31 mouse cellular contexts compared by ENCODE assay signal in genomic region chr3:119503471-119503972, GRCm38 (mm10).
DNase-seq lines count a peak whose midpoint lies in the region; ATAC-seq and TF ChIP-seq lines count a peak whose summit lies in the region.
"Had no signal": no experiment of that assay in that cellular context is flagged by ENCODE, and none has a peak within 500 bp of the region (broad histone marks: within the 10 kb centered on the region; RNA-seq: fewer than 3 reads in every experiment).

No protein-coding gene starts in this region.

- no peak for DNase-seq in heart, postnatal 36 days
- peak; percentile 37 for DNase-seq in kidney, postnatal 0 days (ENCODE audit: low spot score)
- DNase-seq in kidney, postnatal 14 days = no peak
- peak; percentile 46 for DNase-seq in retina, postnatal 1 day
- DNase-seq in adrenal gland, adult 8-10 months = no peak
- DNase-seq: adrenal gland, postnatal 10 days; adrenal gland, postnatal 36 days; B cell, adult 2 months; cerebellum, adult 11 months; cerebellum, adult 8-10 months; cerebellum, postnatal 10 days; cerebellum, postnatal 36 days; embryo, embryonic 11 days; forebrain, postnatal 0 days; gastrocnemius, adult 2 months; gastrocnemius, postnatal 14 days; heart, adult 11 months; heart, postnatal 10 days; heart, postnatal 4 days had no signal

- WGBS in heart, embryonic 14.5 days = 19% methylated on average over 1 of the region's 1 CpGs
- WGBS in kidney, postnatal 0 days = 29% methylated on average over 1 of the region's 1 CpGs

- no peak for ATAC-seq in heart, embryonic 14.5 days (ENCODE audit: insufficient number of reproducible peaks, insufficient read depth, low FRiP score, low read depth)
- no peak for ATAC-seq in kidney, postnatal 0 days (replicated peaks; ENCODE audit: low FRiP score, low read depth)
- ATAC-seq: activated CD4-positive, CD25-positive, alpha-beta regulatory T cell, adult 4 months; forebrain, embryonic 13.5 days; forebrain, postnatal 0 days; hindbrain, postnatal 0 days; inflammation-experienced regulatory T-cells, adult 6 months; intestine, embryonic 16.5 days had no signal

- H3K27ac ChIP-seq in heart, embryonic 14.5 days (replicated peaks in 1 of 2; ENCODE audit: control insufficient read depth in 1 of 2, insufficient read depth in 1 of 2, low read depth in 2 of 2, low read length in 2 of 2) = peak overlapping the region in 1 of 2 experiments; percentile 1; a peak in 1 of 4 replicates
- H3K27ac ChIP-seq in kidney, postnatal 0 days = no peak overlapping the region
- H3K27ac ChIP-seq: embryonic facial prominence, embryonic 10.5 days; embryonic facial prominence, embryonic 13.5 days; forebrain, embryonic 13.5 days; gastrocnemius, adult 2 months; heart, embryonic 15.5 days; hindbrain, embryonic 14.5 days; hindbrain, postnatal 0 days had no signal

- H3K9me3 ChIP-seq in heart, embryonic 14.5 days (ENCODE audit: control insufficient read depth, low read length) = no peaks in the 10 kb centered on the region
- no peaks in the 10 kb centered on the region for H3K9me3 ChIP-seq in kidney, postnatal 0 days (replicated peaks; ENCODE audit: low read length)
- H3K9me3 ChIP-seq: embryonic facial prominence, embryonic 10.5 days; embryonic facial prominence, embryonic 13.5 days; forebrain, embryonic 13.5 days; heart, embryonic 15.5 days had no signal

- no peaks in the 10 kb centered on the region for H3K27me3 ChIP-seq in heart, embryonic 14.5 days (ENCODE audit: control insufficient read depth, insufficient read depth, low read length)
- H3K27me3 ChIP-seq in kidney, postnatal 0 days (ENCODE audit: insufficient read depth, low read length) = no peaks in the 10 kb centered on the region
- H3K27me3 ChIP-seq: embryonic facial prominence, embryonic 13.5 days; forebrain, embryonic 13.5 days; heart, embryonic 15.5 days had no signal

- no peak overlapping the region for H3K9ac ChIP-seq in heart, embryonic 14.5 days (ENCODE audit: low read length)
- no peak overlapping the region for H3K9ac ChIP-seq in kidney, postnatal 0 days (ENCODE audit: low read depth, low read length)
- H3K9ac ChIP-seq: embryonic facial prominence, embryonic 13.5 days; forebrain, embryonic 13.5 days; forebrain, postnatal 0 days; heart, embryonic 15.5 days; hindbrain, embryonic 14.5 days had no signal

- no peaks in the 10 kb centered on the region for H3K36me3 ChIP-seq in heart, embryonic 14.5 days (ENCODE audit: control insufficient read depth, insufficient read depth, low read length)
- H3K36me3 ChIP-seq in kidney, postnatal 0 days (ENCODE audit: insufficient read depth, low read length) = no peaks in the 10 kb centered on the region
- H3K36me3 ChIP-seq: embryonic facial prominence, embryonic 10.5 days; embryonic facial prominence, embryonic 13.5 days; heart, embryonic 15.5 days had no signal

- intact Hi-C loops in heart, postnatal 36 days (cut with DNase I) = no loop called here

- peak overlapping the region; percentile 6; the same call in 1 of the 2 replicates for H3K4me2 ChIP-seq in heart, embryonic 14.5 days (ENCODE audit: low read length)
- no peak overlapping the region for H3K4me2 ChIP-seq in kidney, postnatal 0 days (ENCODE audit: low read length)
- H3K4me2 ChIP-seq: embryonic facial prominence, embryonic 13.5 days; forebrain, embryonic 13.5 days; heart, embryonic 11.5 days; heart, embryonic 15.5 days; hindbrain, embryonic 14.5 days had no signal

- no peak for TF ChIP-seq CTCF in kidney, postnatal 0 days (IDR thresholded peaks at IDR 0.05; ENCODE audit: low read depth)

- no peak overlapping the region for H3K4me3 ChIP-seq in heart, embryonic 14.5 days (ENCODE audit: control insufficient read depth in 1 of 2, insufficient read depth in 1 of 2, low read depth in 1 of 2, low read length in 2 of 2)
- no peak overlapping the region for H3K4me3 ChIP-seq in kidney, postnatal 0 days (replicated peaks; ENCODE audit: low read depth, low read length)
- H3K4me3 ChIP-seq: embryonic facial prominence, embryonic 10.5 days; embryonic facial prominence, embryonic 13.5 days; erythroblast, embryonic 14.5 days; forebrain, embryonic 13.5 days; gastrocnemius, adult 2 months; heart, embryonic 15.5 days had no signal

- peaks cover 2 to 14% of the 10 kb centered on the region in 2 experiments; a peak in 3 of 4 replicates for H3K4me1 ChIP-seq in heart, embryonic 14.5 days (ENCODE audit: control insufficient read depth in 2 of 2, insufficient read depth in 2 of 2, low read length in 2 of 2)
- no peaks in the 10 kb centered on the region for H3K4me1 ChIP-seq in kidney, postnatal 0 days (replicated peaks; ENCODE audit: insufficient read depth, low read length)
- H3K4me1 ChIP-seq: embryonic facial prominence, embryonic 10.5 days; embryonic facial prominence, embryonic 13.5 days had no signal

Comparison
In these comparisons a context has a peak if more than half of its experiments do, and no peak if none do; other contexts are left out.
1. DNase-seq: peak in kidney, postnatal 0 days (single experiment) and retina, postnatal 1 day (single experiment); none in heart, postnatal 36 days (0 of 2), kidney, postnatal 14 days (single experiment) and adrenal gland, adult 8-10 months (single experiment).